Mouse (Mus musculus): ENCODE measurements around the gene Chit1. TPM values are rescaled to one million over a fixed set of nuclear protein-coding genes. Genes with fewer than 3 reads are reported as not detected.

The Chit1 gene
- polyA plus RNA-seq, 1 experiment from 2014 or later = 0.18 TPM

- H3K9ac ChIP-seq (ENCODE audit: low read depth, low read length) = no peak overlapping the region
- H3K9me3 ChIP-seq (ENCODE audit: control insufficient read depth, low read length) = no peaks in the 10 kb centered on the region
- no peaks in the 10 kb centered on the region for H3K27me3 ChIP-seq (replicated peaks; ENCODE audit: control insufficient read depth, insufficient read depth, low read length)
- H3K4me1 ChIP-seq (ENCODE audit: control insufficient read depth, insufficient read depth, low read length) = no peaks in the 10 kb centered on the region; the same call in 1 of the 2 replicates
- peak; percentile 45; the same call in 1 of the 2 replicates for ATAC-seq (ENCODE audit: low read depth)
- no peak overlapping the region for H3K4me2 ChIP-seq (ENCODE audit: low read depth, low read length)
- H3K36me3 ChIP-seq (ENCODE audit: control insufficient read depth, insufficient read depth, low read length) = no peaks in the 10 kb centered on the region
- no peak overlapping the region for H3K27ac ChIP-seq (replicated peaks; ENCODE audit: low read depth, low read length)
- WGBS = 2% methylated on average over 5 of the region's 5 CpGs
- peak; percentile 88 for DNase-seq (ENCODE audit: low spot score)
- H3K4me3 ChIP-seq (ENCODE audit: low read depth, low read length) = no peak overlapping the region
These were observed 4.3 kb upstream of the Chit1 start for GRCm38 (mm10) chr1:134106719-134107118.

- Histone ChIP-seq H3K27me3 (replicated peaks; ENCODE audit: control insufficient read depth, insufficient read depth, low read length) (no peaks in the 10 kb centered on the region), H3K4me3 (ENCODE audit: low read depth, low read length) (no peak overlapping the region), H3K9ac (ENCODE audit: low read depth, low read length) (no peak overlapping the region), H3K4me1 (ENCODE audit: control insufficient read depth, insufficient read depth, low read length) (no peaks in the 10 kb centered on the region; the same call in 1 of the 2 replicates), H3K9me3 (ENCODE audit: control insufficient read depth, low read length) (no peaks in the 10 kb centered on the region), H3K36me3 (ENCODE audit: control insufficient read depth, insufficient read depth, low read length) (no peaks in the 10 kb centered on the region), H3K4me2 (ENCODE audit: low read depth, low read length) (no peak overlapping the region), H3K27ac (replicated peaks; ENCODE audit: low read depth, low read length) (no peak overlapping the region)
- 88% methylated on average over 7 of the region's 7 CpGs for WGBS
- no peak for ATAC-seq (ENCODE audit: low read depth)
- DNase-seq (ENCODE audit: low spot score) = no peak
These were observed 3.3 kb upstream of the Chit1 start for GRCm38 (mm10) chr1:134107777-134108176.

DNA sequence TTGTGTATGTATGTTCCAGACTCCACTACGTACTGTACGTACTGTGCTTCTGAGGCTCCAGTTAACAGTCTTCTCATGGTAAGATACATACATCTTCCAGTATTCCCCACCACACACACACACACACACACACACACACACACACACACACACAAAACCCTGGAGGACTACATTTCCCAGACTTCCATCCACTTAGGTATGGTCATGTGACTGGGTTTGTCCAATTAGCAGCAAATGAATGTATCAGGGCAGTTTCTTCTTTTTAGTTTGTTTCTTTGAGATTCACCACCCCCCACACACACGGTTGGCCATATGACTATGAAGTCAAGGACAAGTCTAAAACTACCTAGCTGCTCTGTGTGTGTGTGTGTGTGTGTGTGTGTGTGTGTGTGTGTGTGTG lies 1.0 kb upstream of the Chit1 start:
- no peaks in the 10 kb centered on the region for H3K27me3 ChIP-seq (replicated peaks; ENCODE audit: control insufficient read depth, insufficient read depth, low read length)
- ATAC-seq (ENCODE audit: low read depth) = no peak
- no peaks in the 10 kb centered on the region for H3K9me3 ChIP-seq (ENCODE audit: control insufficient read depth, low read length)
- H3K9ac ChIP-seq (ENCODE audit: low read depth, low read length) = no peak overlapping the region
- 83% methylated on average over 3 of the region's 3 CpGs for WGBS
- no peaks in the 10 kb centered on the region for H3K4me1 ChIP-seq (ENCODE audit: control insufficient read depth, insufficient read depth, low read length)
- no peak overlapping the region for H3K27ac ChIP-seq (replicated peaks; ENCODE audit: low read depth, low read length)
- H3K4me3 ChIP-seq (ENCODE audit: low read depth, low read length) = no peak overlapping the region
- no peak overlapping the region for H3K4me2 ChIP-seq (ENCODE audit: low read depth, low read length)
- no peaks in the 10 kb centered on the region for H3K36me3 ChIP-seq (ENCODE audit: control insufficient read depth, insufficient read depth, low read length)
- no peak for DNase-seq (ENCODE audit: low spot score)

GRCm38 (mm10) chr1:134110449-134110848 lies 593 bp upstream of the Chit1 start:
- Histone ChIP-seq H3K36me3 (ENCODE audit: control insufficient read depth, insufficient read depth, low read length) (no peaks in the 10 kb centered on the region), H3K4me3 (ENCODE audit: low read depth, low read length) (no peak overlapping the region), H3K27me3 (replicated peaks; ENCODE audit: control insufficient read depth, insufficient read depth, low read length) (no peaks in the 10 kb centered on the region), H3K9me3 (ENCODE audit: control insufficient read depth, low read length) (no peaks in the 10 kb centered on the region), H3K9ac (ENCODE audit: low read depth, low read length) (no peak overlapping the region), H3K27ac (replicated peaks; ENCODE audit: low read depth, low read length) (no peak overlapping the region), H3K4me1 (ENCODE audit: control insufficient read depth, insufficient read depth, low read length) (no peaks in the 10 kb centered on the region), H3K4me2 (ENCODE audit: low read depth, low read length) (no peak overlapping the region)
- ATAC-seq (ENCODE audit: low read depth) = no peak
- DNase-seq (ENCODE audit: low spot score) = no peak
- WGBS = 90% methylated on average over 5 of the region's 5 CpGs

GRCm38 (mm10) chr1:134113560-134113959 lies 2.5 kb downstream of the Chit1 start:
- Histone ChIP-seq H3K4me3 (ENCODE audit: low read depth, low read length) (no peak overlapping the region), H3K27me3 (replicated peaks; ENCODE audit: control insufficient read depth, insufficient read depth, low read length) (no peaks in the 10 kb centered on the region), H3K9ac (ENCODE audit: low read depth, low read length) (no peak overlapping the region), H3K4me1 (ENCODE audit: control insufficient read depth, insufficient read depth, low read length) (no peaks in the 10 kb centered on the region), H3K36me3 (ENCODE audit: control insufficient read depth, insufficient read depth, low read length) (no peaks in the 10 kb centered on the region), H3K4me2 (ENCODE audit: low read depth, low read length) (no peak overlapping the region), H3K9me3 (ENCODE audit: control insufficient read depth, low read length) (no peaks in the 10 kb centered on the region), H3K27ac (replicated peaks; ENCODE audit: low read depth, low read length) (no peak overlapping the region)
- no peak for ATAC-seq (ENCODE audit: low read depth)
- DNase-seq (ENCODE audit: low spot score) = peak; percentile 71
- 48% methylated on average over 5 of the region's 5 CpGs for WGBS

- WGBS = 69% methylated on average over 7 of the region's 7 CpGs
- DNase-seq (ENCODE audit: low spot score) = no peak
- ATAC-seq (ENCODE audit: low read depth) = no peak
- no peak overlapping the region for H3K4me3 ChIP-seq (ENCODE audit: low read depth, low read length)
- no peaks in the 10 kb centered on the region for H3K9me3 ChIP-seq (ENCODE audit: control insufficient read depth, low read length)
- no peaks in the 10 kb centered on the region for H3K4me1 ChIP-seq (ENCODE audit: control insufficient read depth, insufficient read depth, low read length)
- no peak overlapping the region for H3K27ac ChIP-seq (replicated peaks; ENCODE audit: low read depth, low read length)
- no peak overlapping the region for H3K4me2 ChIP-seq (ENCODE audit: low read depth, low read length)
- H3K27me3 ChIP-seq (replicated peaks; ENCODE audit: control insufficient read depth, insufficient read depth, low read length) = no peaks in the 10 kb centered on the region
- H3K9ac ChIP-seq (ENCODE audit: low read depth, low read length) = no peak overlapping the region
- H3K36me3 ChIP-seq (ENCODE audit: control insufficient read depth, insufficient read depth, low read length) = no peaks in the 10 kb centered on the region
These were observed 3.0 kb downstream of the Chit1 start for GRCm38 (mm10) chr1:134114018-134114417.

DNA sequence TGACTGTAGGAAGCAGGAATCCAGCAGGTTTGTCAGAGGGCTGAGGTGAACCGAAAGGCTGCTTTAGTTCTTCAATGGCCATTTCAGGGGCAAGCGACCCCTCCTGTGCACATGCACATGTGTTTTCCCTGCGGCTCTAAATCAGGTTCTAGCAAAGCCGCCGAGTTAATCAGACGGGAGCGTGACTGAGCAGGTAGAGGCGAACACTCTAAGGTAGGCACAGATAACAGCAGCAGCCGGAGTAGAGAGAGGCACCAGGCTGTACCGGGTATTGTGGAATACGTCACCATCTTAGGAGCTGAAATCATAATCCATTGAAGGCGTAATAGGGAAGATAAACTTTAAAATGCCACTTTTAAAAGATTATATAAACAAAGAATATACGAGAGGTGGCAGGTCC lies 3.7 kb downstream of the Chit1 start:
- Histone ChIP-seq H3K4me2 (ENCODE audit: low read depth, low read length) (no peak overlapping the region), H3K4me3 (ENCODE audit: low read depth, low read length) (no peak overlapping the region), H3K27me3 (replicated peaks; ENCODE audit: control insufficient read depth, insufficient read depth, low read length) (no peaks in the 10 kb centered on the region), H3K36me3 (ENCODE audit: control insufficient read depth, insufficient read depth, low read length) (no peaks in the 10 kb centered on the region), H3K9ac (ENCODE audit: low read depth, low read length) (no peak overlapping the region), H3K9me3 (ENCODE audit: control insufficient read depth, low read length) (no peaks in the 10 kb centered on the region), H3K27ac (replicated peaks; ENCODE audit: low read depth, low read length) (no peak overlapping the region; the same call in 1 of the 2 replicates), H3K4me1 (ENCODE audit: control insufficient read depth, insufficient read depth, low read length) (no peaks in the 10 kb centered on the region)
- ATAC-seq (ENCODE audit: low read depth) = no peak
- WGBS = 68% methylated on average over 13 of the region's 13 CpGs
- DNase-seq (ENCODE audit: low spot score) = peak; percentile 30

DNA sequence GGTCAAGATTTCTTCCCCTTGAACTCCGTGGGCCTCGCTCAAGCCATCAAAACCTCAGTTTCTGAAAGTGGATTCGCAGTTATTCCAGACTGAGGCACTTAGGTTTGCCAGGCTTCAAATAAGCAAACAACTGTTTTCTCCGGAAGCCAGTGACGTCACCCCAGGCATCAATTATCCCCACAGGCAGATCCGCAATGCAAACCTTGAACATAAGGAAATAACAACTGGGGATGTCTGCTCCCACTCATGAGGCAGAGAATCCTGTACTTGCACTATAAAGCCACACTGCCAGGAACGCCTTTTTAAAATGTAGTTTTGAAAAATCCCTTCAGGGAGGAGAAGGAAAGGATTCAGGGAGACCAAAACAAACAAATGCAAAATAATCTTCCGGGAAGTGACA lies 4.4 kb downstream of the Chit1 start:
- Histone ChIP-seq H3K4me2 (ENCODE audit: low read depth, low read length) (no peak overlapping the region), H3K36me3 (ENCODE audit: control insufficient read depth, insufficient read depth, low read length) (no peaks in the 10 kb centered on the region), H3K9me3 (ENCODE audit: control insufficient read depth, low read length) (no peaks in the 10 kb centered on the region), H3K27me3 (replicated peaks; ENCODE audit: control insufficient read depth, insufficient read depth, low read length) (no peaks in the 10 kb centered on the region), H3K27ac (replicated peaks; ENCODE audit: low read depth, low read length) (no peak overlapping the region), H3K4me3 (ENCODE audit: low read depth, low read length) (no peak overlapping the region), H3K9ac (ENCODE audit: low read depth, low read length) (no peak overlapping the region), H3K4me1 (ENCODE audit: control insufficient read depth, insufficient read depth, low read length) (no peaks in the 10 kb centered on the region)
- WGBS = 34% methylated on average over 8 of the region's 8 CpGs
- DNase-seq (ENCODE audit: low spot score) (no peak), ATAC-seq (ENCODE audit: low read depth) (no peak)

GRCm38 (mm10) chr1:134117110-134117509 lies 6.1 kb downstream of the Chit1 start:
- H3K36me3 ChIP-seq (ENCODE audit: control insufficient read depth, insufficient read depth, low read length) = no peaks in the 10 kb centered on the region
- no peaks in the 10 kb centered on the region for H3K27me3 ChIP-seq (replicated peaks; ENCODE audit: control insufficient read depth, insufficient read depth, low read length)
- H3K4me3 ChIP-seq (ENCODE audit: low read depth, low read length) = no peak overlapping the region
- 67% methylated on average over 5 of the region's 5 CpGs for WGBS
- no peaks in the 10 kb centered on the region for H3K9me3 ChIP-seq (ENCODE audit: control insufficient read depth, low read length)
- ATAC-seq (ENCODE audit: low read depth) (no peak), DNase-seq (ENCODE audit: low spot score) (no peak)
- no peak overlapping the region for H3K9ac ChIP-seq (ENCODE audit: low read depth, low read length)
- no peak overlapping the region for H3K4me2 ChIP-seq (ENCODE audit: low read depth, low read length)
- no peak overlapping the region for H3K27ac ChIP-seq (replicated peaks; ENCODE audit: low read depth, low read length)
- H3K4me1 ChIP-seq (ENCODE audit: control insufficient read depth, insufficient read depth, low read length) = no peaks in the 10 kb centered on the region
